Mouse (Mus musculus) hindbrain, embryonic 15.5 days (tissue): ENCODE results near the gene Fbxl18. TPM values are rescaled to one million over a fixed set of nuclear protein-coding genes. Genes with fewer than 3 reads are reported as not detected.

Source experiments
- polyA plus RNA-seq: library from polyadenylated mRNA; unstranded; fragments of >200 nt; fragmentation: Nextera tagmentation; extraction: Ambion mirVana; gene quantifications from 2 replicates; pipeline ENCODE4 v1.2.1, GENCODE M21; 2015

Gene Fbxl18
- polyA plus RNA-seq, 1 experiment from 2014 or later = 30.3 TPM

Other genes with a start within 250 kb of the Fbxl18 start
- gene Slc29a4, start 202.9 kb downstream of the Fbxl18 start, polyA plus RNA-seq = 82.0 and 99.5 TPM in 2 replicates
- gene Tnrc18, start 77.8 kb downstream of the Fbxl18 start, polyA plus RNA-seq = 32.7 and 33.8 TPM in 2 replicates
- gene Actb, start 11.3 kb upstream of the Fbxl18 start, polyA plus RNA-seq = 13,458 and 13,965 TPM in 2 replicates
- gene Fscn1, start 64.9 kb upstream of the Fbxl18 start, polyA plus RNA-seq = 488 and 506 TPM in 2 replicates
- gene Rnf216, start 217.6 kb upstream of the Fbxl18 start, polyA plus RNA-seq = 30.4 and 30.8 TPM in 2 replicates